Mouse (Mus musculus): ENCODE results near the gene Lmo2.

DNA sequence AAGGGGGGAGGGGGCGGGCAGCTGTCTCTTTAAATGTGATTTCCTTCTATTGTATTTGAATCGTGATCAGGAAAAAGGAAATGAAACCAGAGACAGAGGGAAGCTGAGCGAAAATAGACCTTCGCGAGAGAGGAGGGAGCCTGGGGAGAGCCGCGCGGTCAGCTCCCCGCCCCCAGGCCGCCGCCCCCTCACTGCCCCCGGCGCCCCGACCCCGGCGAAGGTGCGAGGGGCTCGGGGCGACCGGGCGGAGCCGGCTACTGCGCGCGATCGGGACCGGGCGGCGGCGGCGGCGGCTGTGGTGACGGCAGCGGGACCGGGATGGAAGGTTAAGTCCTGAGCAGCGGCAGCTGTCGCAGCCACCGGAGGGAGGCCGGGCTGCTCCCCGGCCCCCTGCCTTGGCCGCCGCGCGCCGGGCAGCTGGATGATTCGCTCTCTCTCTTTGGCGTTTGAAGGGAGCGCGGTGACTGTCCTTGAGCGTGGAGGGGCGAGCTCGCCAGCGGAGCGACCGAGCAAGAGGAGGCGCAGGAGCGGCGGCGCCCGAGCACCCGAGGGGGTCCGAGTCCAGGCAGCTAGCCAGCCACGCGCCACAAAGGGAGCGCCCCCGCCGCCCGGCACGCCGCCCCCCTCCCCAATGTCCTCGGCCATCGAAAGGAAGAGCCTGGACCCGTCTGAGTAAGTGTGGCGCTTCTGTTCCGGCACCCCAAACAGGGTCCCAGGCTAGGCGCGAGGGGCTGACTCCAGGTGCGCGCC, 12.4 kb downstream of the Lmo2 start:
- TF ChIP-seq EP300 (optimal IDR thresholded peaks at IDR 0.05): no peak
- no peak for TF ChIP-seq CTCF (IDR thresholded peaks at IDR 0.05; ENCODE audit: low read depth)
